Mouse (Mus musculus): ENCODE measurements around the gene Bnc1. TPM values are rescaled to one million over a fixed set of nuclear protein-coding genes. Genes with fewer than 3 reads are reported as not detected.

Gene Bnc1
- under 1 TPM; 0.18 to 0.29 TPM for total RNA-seq (2023)

DNA sequence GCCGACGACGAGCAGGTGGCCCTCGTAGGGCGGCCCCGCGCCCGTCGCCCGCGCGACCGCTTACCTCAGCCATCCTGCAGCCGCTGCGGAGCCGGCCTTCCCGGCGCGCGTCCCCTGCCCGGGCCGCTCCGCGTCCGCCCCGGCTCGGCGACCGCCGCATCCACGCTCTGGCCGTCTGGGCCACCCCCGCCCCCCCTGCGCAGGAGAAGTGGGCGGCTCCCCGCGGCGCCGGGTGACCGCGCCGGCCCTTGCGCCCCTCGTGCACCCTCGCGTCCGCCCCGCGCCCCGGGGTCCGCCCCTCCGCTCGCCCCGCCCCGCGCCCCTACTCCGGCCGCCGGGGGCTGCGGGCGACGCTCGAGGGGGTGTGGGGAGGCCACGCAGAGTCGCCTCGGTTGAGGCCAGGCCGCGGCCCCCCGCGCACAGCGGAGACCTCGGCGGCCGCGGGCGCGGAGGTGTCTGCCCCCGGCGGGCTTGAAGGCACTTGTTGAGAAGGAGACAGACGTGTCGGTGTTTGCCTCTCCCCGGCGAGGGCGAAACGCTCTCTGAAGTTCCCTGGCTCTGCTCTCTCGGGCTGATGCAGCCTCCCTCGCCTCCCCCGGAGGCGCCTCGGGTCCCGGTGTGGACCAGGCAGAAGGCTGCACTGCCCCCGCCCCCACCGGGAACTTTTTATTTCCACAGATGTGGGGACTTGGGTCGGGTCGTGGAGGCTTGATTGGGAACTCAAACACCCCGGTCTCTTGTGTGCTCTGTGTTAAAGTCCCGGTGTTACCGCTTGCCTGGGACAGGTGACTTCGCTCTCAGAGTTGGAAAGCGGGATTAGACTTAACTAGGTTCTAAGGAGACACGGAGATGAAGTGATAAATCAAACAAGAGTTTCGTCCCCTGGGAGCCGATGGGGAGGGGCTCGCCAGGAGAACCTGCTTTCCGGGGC lies at the start of gene Bnc1:
TSS of gene Bnc1 (minus strand) at position 162 of the 931 bp plus-strand sequence.

DNA sequence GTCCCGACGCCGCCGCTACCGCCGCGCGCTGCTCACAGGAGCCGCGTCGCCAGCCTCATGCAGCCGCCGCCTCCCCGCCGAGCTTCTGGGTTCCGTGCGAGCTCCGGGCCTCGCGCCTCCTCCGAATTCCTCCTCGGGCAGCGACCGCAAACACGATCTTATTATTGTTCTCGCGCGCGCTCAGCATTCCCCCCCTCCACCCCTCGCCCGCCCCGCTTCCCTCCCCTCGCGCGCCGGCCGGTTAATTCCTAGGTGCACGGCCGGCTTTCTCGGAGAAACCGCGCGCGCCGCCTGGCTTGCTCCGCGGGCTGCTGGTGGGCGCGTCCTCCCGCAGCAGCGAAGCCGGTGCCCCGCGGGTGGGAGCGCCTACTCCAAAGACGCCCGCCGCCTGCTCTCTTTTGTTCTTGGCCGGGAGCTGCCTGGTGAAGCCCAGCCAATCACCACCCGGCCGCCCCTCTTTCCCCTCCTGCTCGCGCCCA lies 57.8 kb downstream of the Bnc1 start, which contains the start of gene Hdgfl3:
TSS of gene Hdgfl3 (minus strand) at position 207 of the 479 bp plus-strand sequence.

Other genes with a start within 250 kb of the Bnc1 start
- gene Ramac, start 229.4 kb downstream of the Bnc1 start, total RNA-seq (2023) = 10 to 100 TPM; 38.5 to 42.5 TPM
- gene 3110040N11Rik, start 202.8 kb downstream of the Bnc1 start, total RNA-seq (2023) = 10 to 100 TPM; 15.7 to 19.2 TPM
- 10 to 100 TPM; 60.9 to 67.9 TPM for gene Btbd1, start 162.9 kb downstream of the Bnc1 start, total RNA-seq (2023)
- not detected for gene Gm10160, start 136.5 kb downstream of the Bnc1 start, total RNA-seq (2023)
- gene Tm6sf1, start 133.3 kb downstream of the Bnc1 start, total RNA-seq (2023) = 100 to 1,000 TPM; 266 to 335 TPM
- gene Hdgfl3, start 57.8 kb downstream of the Bnc1 start, total RNA-seq (2023) = under 1 TPM; 0.12 to 0.18 TPM
- not detected for gene Sh3gl3, start 181.5 kb upstream of the Bnc1 start, total RNA-seq (2023)

Data from monocyte, adult 59 days (primary cell).